Mouse (Mus musculus): Measurements from ENCODE around the gene Gm8882. TPM values are rescaled to one million over a fixed set of nuclear protein-coding genes. Genes with fewer than 3 reads are reported as not detected.
"Not testable (repeated sequence)": the region's sequence is repeated elsewhere in the genome, so short reads cannot be mapped to it uniquely, and the experiment has no call there.

Gene Gm8882
- not detected for total RNA-seq (2021)
- long read RNA-seq, experiment 1: 0 reads
- long read RNA-seq, experiment 2: 0 reads

- not testable (repeated sequence) for DNase-seq (ENCODE audit: low spot score in 2 of 2)
Observed at GRCm38 (mm10) chr6:132364034-132364433, at the start of gene Gm8882. TSS of gene Gm8882 (minus strand) at chr6:132364134.

- not testable (repeated sequence) for DNase-seq (ENCODE audit: low spot score in 2 of 2)
Observed at GRCm38 (mm10) chr6:132314657-132315056, 49.3 kb downstream of the Gm8882 start, which contains the start of gene Prpmp5. TSS of gene Prpmp5 (minus strand) at chr6:132314757.

Other genes with a start within 250 kb of the Gm8882 start
- gene Prb1, start 153.6 kb downstream of the Gm8882 start, total RNA-seq (2021): not detected
- not detected for gene Prpmp5, start 49.4 kb downstream of the Gm8882 start, total RNA-seq (2021)
- gene Prh1, start 205.7 kb upstream of the Gm8882 start, total RNA-seq (2021): not detected
- gene Prp2, start 231.8 kb upstream of the Gm8882 start, total RNA-seq (2021): not detected